Mouse (Mus musculus): ENCODE measurements around the gene Dnah6.

- TF ChIP-seq CTCF (IDR thresholded peaks at IDR 0.05; ENCODE audit: low read depth) (no peak), EP300 (IDR thresholded peaks at IDR 0.05; ENCODE audit: low read depth) (no peak)
These were observed 30.9 kb upstream of the Dnah6 start for GRCm38 (mm10) chr6:73252396-73252795.

All from liver, embryonic 14.5 days (tissue).